ENCODE assay signal across 14 mouse cellular contexts in the genomic region with DNA sequence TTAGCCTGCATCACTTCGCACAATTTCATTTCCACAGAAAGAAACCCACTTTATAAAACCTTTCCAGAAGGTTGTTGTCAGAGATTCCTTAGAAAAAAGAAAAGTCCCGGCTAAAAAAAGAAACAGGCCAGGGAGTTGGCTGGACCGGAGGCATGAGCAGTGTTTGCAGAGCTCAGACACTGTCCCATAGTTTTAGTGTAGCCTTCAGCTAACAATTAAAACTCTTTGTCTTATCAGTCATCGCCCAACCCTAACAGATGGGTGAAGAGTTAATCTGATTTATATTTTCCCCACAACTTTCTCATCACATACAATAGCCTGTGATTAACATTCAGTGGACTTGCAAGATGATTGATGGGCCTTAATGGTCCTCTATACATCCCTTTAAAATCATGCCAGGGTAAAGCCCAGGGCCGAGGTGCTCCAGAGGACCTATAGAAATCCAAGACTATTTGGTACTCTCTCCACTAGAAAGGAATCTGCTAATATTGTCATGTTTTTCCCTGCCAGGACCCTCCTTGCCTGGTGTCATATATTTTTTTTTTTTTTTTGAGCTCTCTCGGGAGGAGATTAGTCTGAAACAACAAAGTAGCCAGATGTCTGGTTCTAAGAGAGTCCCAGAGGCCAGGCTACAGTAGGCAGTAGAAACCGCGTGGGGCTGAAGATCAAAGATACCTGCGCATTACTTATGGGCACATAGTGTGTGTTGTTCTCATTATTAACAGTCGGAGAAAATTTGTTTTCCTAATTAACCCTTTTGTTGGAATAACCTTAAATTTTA. TPM values are rescaled to one million over a fixed set of nuclear protein-coding genes. Genes with fewer than 3 reads are reported as not detected.
A peak's percentile ranks its signal among the peaks of the same experiment; 100 is the strongest.
DNase-seq lines count a peak whose midpoint lies in the region; ATAC-seq and TF ChIP-seq lines count a peak whose summit lies in the region.
"Had no signal": no experiment of that assay in that cellular context is flagged by ENCODE, and none has a peak within 500 bp of the region (broad histone marks: within the 10 kb centered on the region; RNA-seq: fewer than 3 reads in every experiment).

No protein-coding gene starts in this region.

- no peak for TF ChIP-seq POLR2A in heart, adult 2 months (IDR thresholded peaks at IDR 0.05; ENCODE audit: insufficient read depth, low read depth, low read length)
- no peak for TF ChIP-seq POLR2A in embryonic fibroblast, embryonic 13.5 days (IDR thresholded peaks at IDR 0.05; ENCODE audit: low read depth, low read length)

- WGBS in heart, embryonic 11.5 days (ENCODE audit: insufficient replicate concordance) = 51% methylated on average over 10 of the region's 10 CpGs
- WGBS in heart, adult 2 months = 37% methylated on average over 10 of the region's 10 CpGs
- WGBS in hindbrain, postnatal 0 days = 29% methylated on average over 10 of the region's 10 CpGs
- 33% methylated on average over 10 of the region's 10 CpGs for WGBS in neural tube, embryonic 14.5 days

- TF ChIP-seq EP300 in heart, adult 2 months (IDR thresholded peaks at IDR 0.05; ENCODE audit: insufficient read depth, low read depth, low read length) = no peak

- H3K4me3 ChIP-seq in heart, embryonic 11.5 days (ENCODE audit: low read depth, low read length) = no peak overlapping the region
- no peak overlapping the region for H3K4me3 ChIP-seq in heart, adult 2 months
- H3K4me3 ChIP-seq in embryonic fibroblast, embryonic 13.5 days (ENCODE audit: insufficient read depth, low read length) = no peak overlapping the region
- no peak overlapping the region for H3K4me3 ChIP-seq in hindbrain, postnatal 0 days (ENCODE audit: low read length)
- no peak overlapping the region for H3K4me3 ChIP-seq in neural tube, embryonic 14.5 days (ENCODE audit: low read depth, low read length)
- H3K4me3 ChIP-seq: embryonic facial prominence, embryonic 13.5 days; limb, embryonic 12.5 days had no signal

- no peak for ATAC-seq in heart, embryonic 11.5 days (replicated peaks; ENCODE audit: insufficient number of reproducible peaks, low FRiP score, low TSS enrichment)
- peak; percentile 61; the same call in 1 of the 2 replicates for ATAC-seq in hindbrain, postnatal 0 days
- ATAC-seq in neural tube, embryonic 14.5 days (ENCODE audit: low read depth) = peak; percentile 36; the same call in 1 of the 2 replicates

- H3K36me3 ChIP-seq in heart, embryonic 11.5 days (ENCODE audit: control insufficient read depth, insufficient read depth, low read length) = no peaks in the 10 kb centered on the region
- peaks cover 5% of the 10 kb centered on the region for H3K36me3 ChIP-seq in heart, adult 2 months (ENCODE audit: control insufficient read depth, insufficient read depth, low read length)
- no peaks in the 10 kb centered on the region for H3K36me3 ChIP-seq in hindbrain, postnatal 0 days (ENCODE audit: insufficient read depth, low read length)
- no peaks in the 10 kb centered on the region for H3K36me3 ChIP-seq in neural tube, embryonic 14.5 days (ENCODE audit: control insufficient read depth, insufficient read depth, low read length)
- H3K36me3 ChIP-seq: limb, embryonic 12.5 days had no signal

- no peaks in the 10 kb centered on the region for H3K79me2 ChIP-seq in heart, adult 2 months (replicated peaks; ENCODE audit: control insufficient read depth, insufficient read depth, low read length)

- no peak overlapping the region for H3K27ac ChIP-seq in heart, embryonic 11.5 days (ENCODE audit: low read depth, low read length)
- H3K27ac ChIP-seq in heart, adult 2 months = no peak overlapping the region
- H3K27ac ChIP-seq in embryonic fibroblast, embryonic 13.5 days (ENCODE audit: insufficient read depth, low read length) = peak overlapping the region; percentile 11; the same call in 1 of the 2 replicates
- no peak overlapping the region for H3K27ac ChIP-seq in hindbrain, postnatal 0 days
- no peak overlapping the region for H3K27ac ChIP-seq in neural tube, embryonic 14.5 days (ENCODE audit: low read depth, low read length)
- H3K27ac ChIP-seq: embryonic facial prominence, embryonic 13.5 days; kidney, postnatal 0 days; limb, embryonic 12.5 days had no signal

- DNase-seq in heart, adult 2 months = no peak
- peak; percentile 37 for DNase-seq in hindbrain, postnatal 0 days (ENCODE audit: low spot score)
- DNase-seq in kidney, postnatal 4 days = no peak
- no peak for DNase-seq in c-Kit-positive CD71-positive TER-119-positive erythroid progenitor cells, embryonic 14.5 days (ENCODE audit: low spot score)
- DNase-seq: cerebellum, adult 9-10 months; layer of hippocampus, postnatal 36 days; lung, postnatal 4 days; thymus, postnatal 14 days had no signal

- TF ChIP-seq CTCF in heart, adult 2 months (IDR thresholded peaks at IDR 0.05) = no peak
- TF ChIP-seq CTCF in embryonic fibroblast, embryonic 13.5 days (IDR thresholded peaks at IDR 0.05; ENCODE audit: borderline replicate concordance, insufficient read depth, low read length) = no peak
- TF ChIP-seq CTCF in hindbrain, postnatal 0 days (IDR thresholded peaks at IDR 0.05; ENCODE audit: low read depth) = no peak

- H3K4me2 ChIP-seq in heart, embryonic 11.5 days = peak overlapping the region; percentile 5; the same call in 1 of the 2 replicates
- no peak overlapping the region for H3K4me2 ChIP-seq in hindbrain, postnatal 0 days (ENCODE audit: low read depth, low read length)
- no peak overlapping the region for H3K4me2 ChIP-seq in neural tube, embryonic 14.5 days (ENCODE audit: low read depth, low read length)
- H3K4me2 ChIP-seq: embryonic facial prominence, embryonic 13.5 days; limb, embryonic 12.5 days had no signal

- intact Hi-C loops in heart, adult 2 months (cut with DNase I) = no loop called here

- H3K9ac ChIP-seq in heart, embryonic 11.5 days (ENCODE audit: low read depth, low read length) = no peak overlapping the region
- H3K9ac ChIP-seq in heart, adult 2 months (ENCODE audit: low read depth, low read length) = no peak overlapping the region
- H3K9ac ChIP-seq in hindbrain, postnatal 0 days (replicated peaks; ENCODE audit: low read length) = no peak overlapping the region
- no peak overlapping the region for H3K9ac ChIP-seq in neural tube, embryonic 14.5 days (replicated peaks; ENCODE audit: low read depth, low read length)
- H3K9ac ChIP-seq: embryonic facial prominence, embryonic 13.5 days; limb, embryonic 12.5 days had no signal

- peaks cover 21% of the 10 kb centered on the region for H3K4me1 ChIP-seq in heart, embryonic 11.5 days (ENCODE audit: control insufficient read depth, insufficient read depth, low read length)
- H3K4me1 ChIP-seq in heart, adult 2 months (ENCODE audit: control insufficient read depth, insufficient read depth, low read length) = peaks cover 1% of the 10 kb centered on the region; the same call in 1 of the 2 replicates
- peaks cover 2% of the 10 kb centered on the region; the same call in 1 of the 2 replicates for H3K4me1 ChIP-seq in embryonic fibroblast, embryonic 13.5 days (ENCODE audit: control insufficient read depth, insufficient read depth, low read length)
- H3K4me1 ChIP-seq in hindbrain, postnatal 0 days (ENCODE audit: insufficient read depth, low read length) = no peaks in the 10 kb centered on the region; the same call in 1 of the 2 replicates
- H3K4me1 ChIP-seq in neural tube, embryonic 14.5 days (ENCODE audit: control insufficient read depth, insufficient read depth, low read length) = peaks cover 9% of the 10 kb centered on the region

- no peaks in the 10 kb centered on the region for H3K9me3 ChIP-seq in heart, embryonic 11.5 days (replicated peaks; ENCODE audit: control insufficient read depth, low read length)
- H3K9me3 ChIP-seq in hindbrain, postnatal 0 days (ENCODE audit: low read length) = no peaks in the 10 kb centered on the region
- H3K9me3 ChIP-seq in neural tube, embryonic 14.5 days (ENCODE audit: control insufficient read depth, low read length) = no peaks in the 10 kb centered on the region
- H3K9me3 ChIP-seq: embryonic facial prominence, embryonic 13.5 days; limb, embryonic 12.5 days had no signal

- H3K27me3 ChIP-seq in heart, embryonic 11.5 days (ENCODE audit: control insufficient read depth, insufficient read depth, low read length) = no peaks in the 10 kb centered on the region
- no peaks in the 10 kb centered on the region for H3K27me3 ChIP-seq in heart, adult 2 months (ENCODE audit: control insufficient read depth, insufficient read depth, low read length)
- no peaks in the 10 kb centered on the region for H3K27me3 ChIP-seq in hindbrain, postnatal 0 days (ENCODE audit: insufficient read depth, low read length)
- no peaks in the 10 kb centered on the region for H3K27me3 ChIP-seq in neural tube, embryonic 14.5 days (ENCODE audit: control insufficient read depth, insufficient read depth, low read length)
- H3K27me3 ChIP-seq: embryonic facial prominence, embryonic 13.5 days; limb, embryonic 12.5 days had no signal

RNA-seq across cellular contexts. Expression of a gene that starts 41.0 kb away (rescaled TPM):
- polyA plus RNA-seq in heart, embryonic 11.5 days (2014; fragmentation: Nextera tagmentation; extraction: Ambion mirVana) = 7.7 and 8.9 TPM in 2 replicates
- total RNA-seq in heart, adult 2 months (2021) = 1 to 10 TPM; 4.1 to 5.4 TPM
- 4.3 and 7.7 TPM in 2 replicates for polyA plus RNA-seq in heart, adult 2 months (2012; rRNA removed)
- 33.1 and 33.5 TPM in 2 replicates for polyA plus RNA-seq in embryonic fibroblast, embryonic 13.5 days (2011; ENCODE audit: insufficient read length, low read depth, missing spikeins)
- total RNA-seq in hindbrain, postnatal 0 days (2014; rRNA removed) = 6.9 and 10.5 TPM in 2 replicates
- 6.9 and 7.3 TPM in 2 replicates for polyA plus RNA-seq in hindbrain, postnatal 0 days (2015; fragmentation: Nextera tagmentation; extraction: Ambion mirVana)
- 7.1 and 8.2 TPM in 2 replicates for polyA plus RNA-seq in neural tube, embryonic 14.5 days (2014; fragmentation: Nextera tagmentation; extraction: Ambion mirVana)

RNA-seq across cellular contexts. Expression of a gene that starts 41.5 kb away (rescaled TPM):
- polyA plus RNA-seq in heart, embryonic 11.5 days (2014; fragmentation: Nextera tagmentation; extraction: Ambion mirVana) = 186 and 194 TPM in 2 replicates
- total RNA-seq in heart, adult 2 months (2021) = 10 to 100 TPM; 16.9 to 18.8 TPM
- 10.6 and 19.2 TPM in 2 replicates for polyA plus RNA-seq in heart, adult 2 months (2012; rRNA removed)
- 85.1 and 86.5 TPM in 2 replicates for polyA plus RNA-seq in embryonic fibroblast, embryonic 13.5 days (2011; ENCODE audit: insufficient read length, low read depth, missing spikeins)
- total RNA-seq in hindbrain, postnatal 0 days (2014; rRNA removed) = 64.6 and 71.3 TPM in 2 replicates
- polyA plus RNA-seq in hindbrain, postnatal 0 days (2015; fragmentation: Nextera tagmentation; extraction: Ambion mirVana) = 139 and 144 TPM in 2 replicates
- 190 and 209 TPM in 2 replicates for polyA plus RNA-seq in neural tube, embryonic 14.5 days (2014; fragmentation: Nextera tagmentation; extraction: Ambion mirVana)
